Mouse (Mus musculus) forebrain, postnatal 0 days (tissue): ENCODE data around the gene Actr1a. TPM values are rescaled to one million over a fixed set of nuclear protein-coding genes. Genes with fewer than 3 reads are reported as not detected.

ENCODE experiments used
- ATAC-seq: fragments of 200-750 bp; cut with Nextera tagmentation; 2 replicates; pipeline ENCODE4 v1.8.0; 2017; ENCODE audit warnings: mild to moderate bottlenecking, moderate library complexity
- DNase-seq: peaks from one replicate; pipeline ENCODE4 v3.0.0-alpha.2; 2015
- H3K27ac ChIP-seq: fragments of 300-500 bp; sonication (generic); 2 replicates; pipeline ENCODE4 v1.5.1; 2014; ENCODE audit warnings: low read depth, mild to moderate bottlenecking, antibody characterized with exemption, low read length, moderate library complexity, mixed read lengths
- H3K27me3 ChIP-seq: fragments of 300-500 bp; sonication (generic); 2 replicates; pipeline ENCODE4 v1.6.1; 2014; ENCODE audit warnings: mild to moderate bottlenecking, low read length, mixed read lengths; ENCODE audit not compliant: insufficient read depth
- H3K36me3 ChIP-seq: fragments of 300-500 bp; sonication (generic); 2 replicates; pipeline ENCODE4 v1.6.1; 2014; ENCODE audit warnings: mild to moderate bottlenecking, moderate library complexity; ENCODE audit not compliant: insufficient read depth
- H3K4me1 ChIP-seq: fragments of 300-500 bp; sonication (generic); 2 replicates; pipeline ENCODE4 v1.6.1; 2014; ENCODE audit warnings: antibody characterized with exemption; ENCODE audit not compliant: insufficient read depth
- H3K4me2 ChIP-seq: fragments of 300-500 bp; sonication (generic); 2 replicates; pipeline ENCODE4 v1.6.1; 2014; ENCODE audit warnings: low read depth, mild to moderate bottlenecking, moderate library complexity
- H3K4me3 ChIP-seq: fragments of 300-500 bp; sonication (generic); 2 replicates; pipeline ENCODE4 v1.5.1; 2014; ENCODE audit warnings: low read depth, low read length, mixed read lengths
- H3K9ac ChIP-seq: fragments of 300-500 bp; sonication (generic); 2 replicates; pipeline ENCODE4 v1.6.1; 2014; ENCODE audit warnings: mild to moderate bottlenecking
- H3K9me3 ChIP-seq: fragments of 300-500 bp; sonication (generic); 2 replicates; pipeline ENCODE4 v1.6.1; 2016; ENCODE audit warnings: low read length
- CTCF ChIP-seq: sonication (generic); IDR thresholded peaks from 2 replicates; pipeline ENCODE4 v1.5.1; 2016; ENCODE audit warnings: antibody characterized with exemption, control low read depth, low read depth
- WGBS: fragments of 180-500 bp; shearing (Covaris S2); extraction: QIAGEN DNeasy Blood & Tissue Kit; methylation state at CpG from one replicate; pipeline ENCODE4 v1.1.7; 2014; 5-methylcytosine and 5-hydroxymethylcytosine counted together
- polyA plus RNA-seq: library from polyadenylated mRNA; unstranded; fragments of >200 nt; fragmentation: Nextera tagmentation; extraction: Ambion mirVana; gene quantifications from 2 replicates; pipeline ENCODE4 v1.2.1, GENCODE M21; 2015
- total RNA-seq: library from RNA; depleted of rRNA; stranded (reverse); fragments of >200 nt; gene quantifications from 2 replicates; pipeline ENCODE4 v1.2.3, GENCODE M21; 2014

Gene Actr1a
- total and polyA plus RNA-seq, 2 experiments from 2014 or later = 367 to 372 TPM

DNA sequence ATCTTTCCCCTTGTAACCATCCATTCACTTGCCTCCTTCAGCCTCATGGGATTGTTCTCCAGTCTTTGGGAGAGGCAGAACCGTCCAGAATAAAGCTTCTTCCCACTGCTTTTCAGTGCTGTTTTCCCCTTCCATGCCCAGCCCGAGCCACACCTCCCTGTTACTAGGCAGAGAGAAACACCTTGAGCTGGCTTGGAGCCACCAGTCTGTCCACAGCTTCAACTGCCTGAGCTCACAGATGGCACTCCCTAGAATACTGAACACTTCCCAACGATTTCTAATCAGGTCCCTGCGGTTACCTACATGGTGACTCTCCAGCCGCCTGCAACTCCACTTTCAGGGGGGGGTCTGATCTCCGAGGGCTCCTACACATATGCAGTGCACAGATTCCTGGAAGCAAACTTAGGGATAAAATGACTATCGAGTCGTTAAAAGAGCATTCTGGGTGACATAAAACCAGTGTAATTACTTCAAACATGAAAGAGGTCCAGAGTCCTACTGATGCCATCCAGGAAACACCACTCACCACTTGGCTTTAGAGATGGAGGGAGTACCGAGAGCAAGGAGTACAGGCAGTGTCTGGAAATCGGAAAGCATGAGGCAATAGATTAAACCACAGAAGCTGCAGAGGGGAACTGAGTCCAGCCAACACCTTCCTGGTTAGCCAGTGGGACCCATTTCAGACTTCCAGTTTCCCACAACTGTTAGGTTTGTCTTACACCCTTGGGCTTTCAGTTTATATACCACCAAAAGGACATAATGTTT, 45.2 kb downstream of the Actr1a start, which contains the start of gene 2310034G01Rik:
Gene 2310034G01Rik, minus strand, starts transcription at position 135 of the 765 bp plus-strand sequence.
- WGBS = 60% methylated on average over 10 of the region's 10 CpGs
- Histone ChIP-seq H3K4me2 (peak within 1 kb of the TSS; percentile 95), H3K4me1 (0 out of 2 replicates have a peak, but pooled peaks cover 4% of the 10 kb centered on the region), H3K27ac (peak within 1 kb of the TSS; percentile 94), H3K36me3 (no peaks in the 10 kb centered on the region), H3K4me3 (peak within 1 kb of the TSS; percentile 78), H3K9me3 (no peaks in the 10 kb centered on the region), H3K27me3 (no peaks in the 10 kb centered on the region), H3K9ac (peak within 1 kb of the TSS; percentile 95)
- no peak for DNase-seq
- TF ChIP-seq CTCF = no peak
- no peak for ATAC-seq

DNA sequence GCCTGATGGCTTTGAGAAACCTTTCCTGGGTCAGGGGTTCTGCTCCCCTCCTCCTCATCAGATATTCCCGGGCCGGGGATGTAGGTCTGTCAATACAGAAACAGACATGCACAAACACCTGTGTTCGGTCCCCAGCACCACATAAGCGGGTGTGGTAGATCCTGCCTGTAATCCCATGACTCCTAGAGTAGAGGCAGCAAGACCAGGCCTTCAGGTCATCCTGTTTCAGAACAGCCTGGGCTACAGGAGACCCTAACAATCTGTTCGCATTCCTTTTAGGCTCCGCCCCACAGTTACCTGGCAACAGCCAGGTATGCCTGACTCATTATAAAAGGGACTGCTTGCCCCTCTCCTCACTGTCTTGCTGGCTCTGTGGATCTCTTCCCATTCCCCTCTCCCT, 46.0 kb downstream of the Actr1a start:
- no peak for TF ChIP-seq CTCF
- ATAC-seq (no peak), DNase-seq (no peak)
- Histone ChIP-seq H3K27me3 (no peaks in the 10 kb centered on the region), H3K36me3 (no peaks in the 10 kb centered on the region), H3K27ac (peak overlapping the region; percentile 94; the same call in 1 of the 2 replicates), H3K4me2 (peak overlapping the region; percentile 95), H3K4me3 (peak overlapping the region; percentile 78), H3K9me3 (no peaks in the 10 kb centered on the region), H3K4me1 (0 out of 2 replicates have a peak, but pooled peaks cover 4% of the 10 kb centered on the region), H3K9ac (peak overlapping the region; percentile 95)
- WGBS = 26% methylated on average over 6 of the region's 6 CpGs

DNA sequence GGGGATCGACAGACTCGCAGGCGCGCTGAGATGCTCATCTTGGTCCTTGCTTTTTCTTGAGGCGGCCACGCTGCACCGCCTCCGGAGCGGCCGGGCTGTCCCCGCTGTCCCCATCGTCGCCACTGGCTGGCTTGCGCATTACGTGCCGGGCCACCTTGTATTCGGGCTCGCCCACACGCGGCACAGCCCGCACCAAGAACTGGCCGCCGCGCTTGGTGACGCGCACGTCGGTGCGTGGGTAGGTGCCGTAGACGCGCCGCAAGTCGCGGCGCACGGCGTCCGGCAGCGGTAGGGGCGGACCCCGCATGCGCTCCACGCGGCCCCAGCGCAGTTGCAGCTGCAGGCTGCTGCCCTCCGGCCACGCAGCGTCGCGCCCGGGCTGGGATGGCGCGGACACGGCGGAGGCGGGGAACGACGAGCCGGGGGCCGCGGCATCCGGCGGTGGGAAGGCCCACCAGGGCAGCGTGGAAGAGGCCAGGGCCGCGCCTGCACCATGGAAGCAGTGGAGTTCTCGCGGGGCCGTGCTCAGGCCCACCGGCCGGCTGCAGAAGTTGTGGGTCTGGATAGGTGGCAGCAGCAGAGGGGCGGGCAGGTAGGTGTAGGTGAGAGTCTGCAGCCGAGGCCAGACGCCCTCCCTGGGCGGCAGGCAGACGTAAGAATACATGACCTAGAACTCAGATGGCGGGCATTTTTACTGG, 46.6 kb downstream of the Actr1a start:
- Histone ChIP-seq H3K27ac (peak overlapping the region; percentile 94), H3K4me3 (peak overlapping the region; percentile 78), H3K9me3 (no peaks in the 10 kb centered on the region), H3K36me3 (no peaks in the 10 kb centered on the region), H3K4me1 (0 out of 2 replicates have a peak, but pooled peaks cover 4% of the 10 kb centered on the region), H3K9ac (peak overlapping the region; percentile 95), H3K4me2 (peak overlapping the region; percentile 95), H3K27me3 (no peaks in the 10 kb centered on the region)
- ATAC-seq (peak; percentile 98), DNase-seq (peak; percentile 94)
- under 1% methylated on average over 69 of the region's 78 CpGs for WGBS
- TF ChIP-seq CTCF = peak; percentile 17

DNA sequence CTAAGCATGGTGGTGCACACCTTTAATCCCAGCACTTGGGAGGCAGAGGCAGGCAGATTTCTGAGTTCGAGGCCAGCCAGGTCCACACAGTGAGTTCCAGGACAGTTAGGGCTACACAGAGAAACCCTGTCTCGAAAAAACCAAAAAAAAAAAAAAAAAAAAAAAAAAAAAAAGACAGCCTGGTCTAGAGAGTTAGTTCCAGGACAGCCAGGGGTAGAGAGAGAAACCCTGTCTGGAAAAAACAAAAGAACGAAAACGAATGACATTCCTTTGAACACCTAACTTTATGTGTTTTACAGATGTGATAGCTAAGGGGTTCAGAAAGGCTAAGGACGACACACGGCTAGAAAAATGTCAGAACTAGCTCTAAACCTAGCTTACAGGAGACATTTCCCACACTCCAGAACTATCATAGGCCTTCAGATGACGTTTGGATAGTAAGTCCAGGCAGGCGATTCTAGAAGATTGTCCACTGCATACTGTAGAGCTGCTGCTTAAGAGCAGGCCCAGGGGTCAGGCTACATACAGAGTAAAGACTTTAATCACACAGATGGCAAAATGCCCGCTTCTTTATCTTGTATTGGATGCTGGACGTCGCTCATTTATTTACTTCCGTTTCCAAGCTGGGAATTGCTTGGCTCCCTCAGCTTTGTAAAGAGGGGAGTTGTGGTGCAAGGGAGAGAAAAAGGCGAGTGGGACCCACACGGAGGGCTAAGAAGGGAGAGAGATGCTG, 47.4 kb downstream of the Actr1a start:
- Histone ChIP-seq H3K27me3 (no peaks in the 10 kb centered on the region), H3K36me3 (no peaks in the 10 kb centered on the region), H3K9ac (peak overlapping the region; percentile 95), H3K27ac (peak overlapping the region; percentile 94), H3K9me3 (no peaks in the 10 kb centered on the region), H3K4me2 (peak overlapping the region; percentile 95), H3K4me1 (0 out of 2 replicates have a peak, but pooled peaks cover 4% of the 10 kb centered on the region), H3K4me3 (peak overlapping the region; percentile 78)
- WGBS = 26% methylated on average over 14 of the region's 14 CpGs
- DNase-seq (no peak), ATAC-seq (no peak)
- TF ChIP-seq CTCF = no peak

DNA sequence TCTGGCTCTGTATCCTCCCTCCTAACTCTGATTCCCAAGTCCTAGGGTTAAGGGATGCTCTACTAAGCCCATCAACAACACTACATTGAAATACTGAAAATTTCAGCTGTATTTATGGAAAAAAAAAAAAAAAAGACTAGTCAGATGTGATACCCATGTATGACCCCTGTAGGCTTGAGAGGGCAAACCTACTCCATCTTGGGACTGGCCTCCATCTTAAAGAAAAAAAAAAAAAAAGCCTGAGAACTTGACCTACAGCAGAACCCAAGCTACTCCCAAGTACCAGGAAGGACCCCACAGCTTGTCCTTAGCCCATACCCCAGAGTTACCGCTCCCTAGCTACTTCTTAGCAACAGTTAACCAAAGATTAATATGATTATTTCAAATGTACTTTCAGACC, 48.4 kb downstream of the Actr1a start:
- Histone ChIP-seq H3K4me3 (no peak overlapping the region), H3K36me3 (no peaks in the 10 kb centered on the region), H3K4me2 (no peak overlapping the region), H3K4me1 (0 out of 2 replicates have a peak, but pooled peaks cover 4% of the 10 kb centered on the region), H3K27me3 (no peaks in the 10 kb centered on the region), H3K27ac (no peak overlapping the region), H3K9ac (no peak overlapping the region), H3K9me3 (no peaks in the 10 kb centered on the region)
- TF ChIP-seq CTCF = no peak
- DNase-seq (no peak), ATAC-seq (no peak)
- 100% methylated on average over 1 of the region's 1 CpGs for WGBS

DNA sequence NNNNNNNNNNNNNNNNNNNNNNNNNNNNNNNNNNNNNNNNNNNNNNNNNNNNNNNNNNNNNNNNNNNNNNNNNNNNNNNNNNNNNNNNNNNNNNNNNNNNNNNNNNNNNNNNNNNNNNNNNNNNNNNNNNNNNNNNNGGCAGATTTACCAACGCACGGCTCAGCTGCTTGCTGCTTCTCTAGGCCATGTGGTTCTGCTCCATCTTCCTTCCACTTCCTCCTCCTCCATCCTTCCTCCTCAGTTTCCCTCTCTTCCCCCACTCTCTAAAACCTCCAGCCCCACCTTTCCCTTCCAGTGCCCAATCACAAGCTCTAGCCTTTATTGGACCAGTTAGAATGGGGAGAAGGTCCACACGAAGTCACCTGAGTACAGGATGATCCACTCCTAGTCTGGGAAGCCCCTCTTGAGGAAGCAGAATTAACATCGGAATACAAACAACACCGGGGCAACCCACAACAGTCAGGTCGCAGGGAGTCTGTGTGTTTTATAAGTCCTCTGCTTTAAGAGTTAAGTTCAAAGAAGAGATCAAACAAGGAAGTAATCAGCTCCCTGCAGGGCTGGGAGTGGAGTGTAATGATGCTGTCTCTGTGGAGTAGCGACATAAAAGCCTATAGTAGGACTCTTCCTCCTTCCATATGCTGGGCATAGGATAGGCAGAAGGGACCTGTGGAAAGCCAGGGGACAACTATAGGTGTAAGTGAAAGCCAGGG, 50.7 kb downstream of the Actr1a start:
- H3K36me3 ChIP-seq = no peaks in the 10 kb centered on the region
- no peak overlapping the region for H3K27ac ChIP-seq
- no peak overlapping the region for H3K9ac ChIP-seq
- no peak for ATAC-seq
- H3K27me3 ChIP-seq = no peaks in the 10 kb centered on the region
- no peak overlapping the region for H3K4me2 ChIP-seq
- no peaks in the 10 kb centered on the region for H3K9me3 ChIP-seq
- DNase-seq = no peak
- H3K4me3 ChIP-seq = no peak overlapping the region
- WGBS = 23% methylated on average over 7 of the region's 7 CpGs
- TF ChIP-seq CTCF = no peak
- 0 out of 2 replicates have a peak, but pooled peaks cover 4% of the 10 kb centered on the region for H3K4me1 ChIP-seq
